Comparison of ENCODE assay signal across 8 mouse cellular contexts in the genomic region with DNA sequence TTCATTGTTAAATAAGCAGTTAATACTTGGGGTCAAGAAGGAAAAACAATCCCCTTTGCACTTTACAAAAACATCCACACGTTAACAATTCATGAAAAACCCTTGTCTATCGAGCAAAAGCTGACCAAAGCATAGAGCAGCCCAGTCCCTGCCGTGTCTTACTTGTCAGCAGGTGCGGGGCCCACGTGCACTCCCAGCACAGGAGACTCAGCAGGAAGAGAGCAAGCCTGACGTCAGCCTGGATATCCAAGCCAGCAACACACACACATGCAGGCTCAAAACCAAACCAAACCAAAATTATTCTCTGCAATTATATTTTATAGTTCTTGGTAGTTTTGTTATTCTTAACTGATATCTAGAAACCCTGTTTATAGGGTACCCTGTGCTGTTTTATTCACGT. TPM values are rescaled to one million over a fixed set of nuclear protein-coding genes. Genes with fewer than 3 reads are reported as not detected.
DNase-seq lines count a peak whose midpoint lies in the region; ATAC-seq and TF ChIP-seq lines count a peak whose summit lies in the region.

No protein-coding gene starts in this region.

- peak; percentile 56; the same call in 1 of the 2 replicates for ATAC-seq in lung, postnatal 0 days
- ATAC-seq in forebrain, embryonic 11.5 days (replicated peaks; ENCODE audit: low FRiP score), result no peak
- no peak for ATAC-seq in midbrain, postnatal 0 days (ENCODE audit: low FRiP score)

- DNase-seq in lung, postnatal 0 days (ENCODE audit: low spot score), result peak; percentile 54
- DNase-seq in lung, postnatal 10 days, result no peak
- peak; percentile 79 to 80 for DNase-seq in cerebellum, postnatal 36 days
- DNase-seq in kidney, postnatal 25 days, result peak; percentile 59 to 76
- DNase-seq in telencephalon, adult 2 months (ENCODE audit: low read depth, low spot score), result peak; percentile 58
- no peak for DNase-seq in forebrain, embryonic 10.5 days (ENCODE audit: extremely low spot score, low spot score)
- no peak for DNase-seq in forebrain, embryonic 11.5 days (ENCODE audit: low spot score)
- no peak for DNase-seq in midbrain, postnatal 0 days (ENCODE audit: low spot score)

- peaks cover 20% of the 10 kb centered on the region; the same call in 1 of the 2 replicates for H3K36me3 ChIP-seq in lung, postnatal 0 days (ENCODE audit: insufficient read depth, low read length)
- H3K36me3 ChIP-seq in forebrain, embryonic 10.5 days (replicated peaks), result peaks cover 30% of the 10 kb centered on the region
- peaks cover 3% of the 10 kb centered on the region; the same call in 1 of the 2 replicates for H3K36me3 ChIP-seq in forebrain, embryonic 11.5 days (ENCODE audit: control insufficient read depth, insufficient read depth, low read length)
- peaks cover 14% of the 10 kb centered on the region; the same call in 1 of the 2 replicates for H3K36me3 ChIP-seq in midbrain, postnatal 0 days (ENCODE audit: insufficient read depth, low read length)

- no peak for TF ChIP-seq EP300 in lung, postnatal 0 days (IDR thresholded peaks at IDR 0.05)

- H3K4me1 ChIP-seq in lung, postnatal 0 days (ENCODE audit: insufficient read depth, low read depth, low read length), result peaks cover 6% of the 10 kb centered on the region; the same call in 1 of the 2 replicates
- H3K4me1 ChIP-seq in forebrain, embryonic 10.5 days, result 0 out of 2 replicates have a peak, but pooled peaks cover 6% of the 10 kb centered on the region
- H3K4me1 ChIP-seq in forebrain, embryonic 11.5 days (replicated peaks; ENCODE audit: control insufficient read depth, insufficient read depth, low read length), result no peaks in the 10 kb centered on the region
- H3K4me1 ChIP-seq in midbrain, postnatal 0 days (ENCODE audit: insufficient read depth, low read length), result no peaks in the 10 kb centered on the region

- no peak overlapping the region for H3K27ac ChIP-seq in lung, postnatal 0 days (ENCODE audit: low read length)
- H3K27ac ChIP-seq in forebrain, embryonic 10.5 days, result no peak overlapping the region
- no peak overlapping the region for H3K27ac ChIP-seq in forebrain, embryonic 11.5 days (ENCODE audit: low read depth, low read length)
- H3K27ac ChIP-seq in midbrain, postnatal 0 days (ENCODE audit: low read depth, low read length), result no peak overlapping the region

- H3K9ac ChIP-seq in lung, postnatal 0 days (replicated peaks; ENCODE audit: low read depth), result no peak overlapping the region
- H3K9ac ChIP-seq in forebrain, embryonic 11.5 days (ENCODE audit: low read length), result no peak overlapping the region
- H3K9ac ChIP-seq in midbrain, postnatal 0 days (replicated peaks; ENCODE audit: low read length, poor library complexity, severe bottlenecking), result no peak overlapping the region

- no peak overlapping the region for H3K4me3 ChIP-seq in lung, postnatal 0 days (ENCODE audit: low read depth, low read length)
- no peak overlapping the region for H3K4me3 ChIP-seq in forebrain, embryonic 10.5 days
- no peak overlapping the region for H3K4me3 ChIP-seq in forebrain, embryonic 11.5 days (ENCODE audit: low read depth, low read length)
- no peak overlapping the region for H3K4me3 ChIP-seq in midbrain, postnatal 0 days (ENCODE audit: low read depth, low read length)

- TF ChIP-seq CTCF in lung, postnatal 0 days (IDR thresholded peaks at IDR 0.05), result no peak
- TF ChIP-seq CTCF in midbrain, postnatal 0 days (IDR thresholded peaks at IDR 0.05), result no peak

- WGBS in lung, postnatal 0 days, result 39% methylated on average over 7 of the region's 7 CpGs
- WGBS in forebrain, embryonic 10.5 days, result 72% methylated on average over 7 of the region's 7 CpGs
- 55% methylated on average over 7 of the region's 7 CpGs for WGBS in forebrain, embryonic 11.5 days
- 45% methylated on average over 7 of the region's 7 CpGs for WGBS in midbrain, postnatal 0 days

- H3K27me3 ChIP-seq in lung, postnatal 0 days (replicated peaks; ENCODE audit: insufficient read depth, low read length), result no peaks in the 10 kb centered on the region
- no peaks in the 10 kb centered on the region for H3K27me3 ChIP-seq in forebrain, embryonic 10.5 days (ENCODE audit: poor library complexity, severe bottlenecking)
- H3K27me3 ChIP-seq in forebrain, embryonic 11.5 days (ENCODE audit: control insufficient read depth, insufficient read depth, low read length), result no peaks in the 10 kb centered on the region
- no peaks in the 10 kb centered on the region for H3K27me3 ChIP-seq in midbrain, postnatal 0 days (ENCODE audit: insufficient read depth, low read length)

- H3K4me2 ChIP-seq in lung, postnatal 0 days (replicated peaks; ENCODE audit: low read depth, low read length), result no peak overlapping the region
- no peak overlapping the region for H3K4me2 ChIP-seq in forebrain, embryonic 11.5 days (ENCODE audit: low read depth, low read length, severe bottlenecking)
- no peak overlapping the region for H3K4me2 ChIP-seq in midbrain, postnatal 0 days (ENCODE audit: low read depth, low read length, poor library complexity, severe bottlenecking)

- H3K9me3 ChIP-seq in lung, postnatal 0 days (ENCODE audit: low read length), result no peaks in the 10 kb centered on the region
- H3K9me3 ChIP-seq in forebrain, embryonic 10.5 days, result no peaks in the 10 kb centered on the region
- no peaks in the 10 kb centered on the region for H3K9me3 ChIP-seq in forebrain, embryonic 11.5 days (ENCODE audit: control insufficient read depth, low read length)
- no peaks in the 10 kb centered on the region for H3K9me3 ChIP-seq in midbrain, postnatal 0 days (ENCODE audit: low read length)

RNA-seq across cellular contexts. Expression of a gene that starts 13.6 kb away (rescaled TPM):
- polyA plus RNA-seq in lung, postnatal 0 days (2015; fragmentation: Nextera tagmentation; extraction: Ambion mirVana), result 48.2 and 52.8 TPM in 2 replicates
- polyA plus RNA-seq in forebrain, embryonic 10.5 days (2016; fragmentation: Nextera tagmentation; extraction: Ambion mirVana), result 83.3 and 84.6 TPM in 2 replicates
- polyA plus RNA-seq in forebrain, embryonic 11.5 days (2014; fragmentation: Nextera tagmentation; extraction: Ambion mirVana), result 76.2 and 80.1 TPM in 2 replicates
- 62.0 and 88.5 TPM in 2 replicates for total RNA-seq in midbrain, postnatal 0 days (2014; rRNA removed)
- polyA plus RNA-seq in midbrain, postnatal 0 days (2015; fragmentation: Nextera tagmentation; extraction: Ambion mirVana), result 57.7 and 65.4 TPM in 2 replicates

Comparison
In these comparisons a context has a peak if more than half of its experiments do, and no peak if none do; other contexts are left out.
1. DNase-seq: peak in lung, postnatal 0 days (single experiment), cerebellum, postnatal 36 days (2 of 2), kidney, postnatal 25 days (2 of 2) and telencephalon, adult 2 months (single experiment); none in lung, postnatal 10 days (single experiment), forebrain, embryonic 10.5 days (single experiment), forebrain, embryonic 11.5 days (single experiment) and midbrain, postnatal 0 days (single experiment).